Mouse (Mus musculus): ENCODE data around the gene Nrp1. TPM values are rescaled to one million over a fixed set of nuclear protein-coding genes. Genes with fewer than 3 reads are reported as not detected.

Gene Nrp1
- polyA plus RNA-seq (2015; fragmentation: Nextera tagmentation; extraction: Ambion mirVana), result 120 and 121 TPM in 2 replicates

- peak within 1 kb of the TSS; percentile 100 for H3K27ac ChIP-seq (replicated peaks)
- no peaks in the 10 kb centered on the region for H3K27me3 ChIP-seq (replicated peaks)
- WGBS, result under 1% methylated on average over 21 of the region's 21 CpGs
- 0 out of 2 replicates have a peak, but pooled peaks have one; percentile 8 for ATAC-seq (ENCODE audit: extremely low read depth, insufficient number of reproducible peaks, low FRiP score, low TSS enrichment)
- peak within 1 kb of the TSS; percentile 99 for H3K9ac ChIP-seq
- peaks cover 1% of the 10 kb centered on the region for H3K36me3 ChIP-seq
- peak within 1 kb of the TSS; percentile 96 for H3K4me2 ChIP-seq
- H3K4me3 ChIP-seq, result peak within 1 kb of the TSS; percentile 98
- peaks cover 36% of the 10 kb centered on the region for H3K4me1 ChIP-seq
- no peaks in the 10 kb centered on the region for H3K9me3 ChIP-seq
Observed at GRCm38 (mm10) chr8:128358406-128358755, at the start of gene Nrp1. Gene Nrp1 (plus strand): TSS chr8:128358604.

- no peaks in the 10 kb centered on the region for H3K9me3 ChIP-seq
- 69% methylated on average over 2 of the region's 2 CpGs for WGBS
- no peak overlapping the region for H3K27ac ChIP-seq (replicated peaks)
- no peaks in the 10 kb centered on the region for H3K27me3 ChIP-seq (replicated peaks)
- no peak for ATAC-seq (ENCODE audit: extremely low read depth, insufficient number of reproducible peaks, low FRiP score, low TSS enrichment)
- no peaks in the 10 kb centered on the region for H3K36me3 ChIP-seq
- H3K9ac ChIP-seq, result no peak overlapping the region
- H3K4me2 ChIP-seq, result no peak overlapping the region
- no peak overlapping the region for H3K4me3 ChIP-seq
- 0 out of 2 replicates have a peak, but pooled peaks cover 4% of the 10 kb centered on the region for H3K4me1 ChIP-seq
Observed at GRCm38 (mm10) chr8:128320797-128321196, 37.6 kb upstream of the Nrp1 start.

- WGBS, result 72% methylated on average over 1 of the region's 1 CpGs
- H3K9me3 ChIP-seq, result no peaks in the 10 kb centered on the region
- no peak overlapping the region for H3K27ac ChIP-seq (replicated peaks)
- H3K36me3 ChIP-seq, result no peaks in the 10 kb centered on the region
- no peaks in the 10 kb centered on the region; the same call in 1 of the 2 replicates for H3K4me1 ChIP-seq
- H3K4me2 ChIP-seq, result no peak overlapping the region
- H3K27me3 ChIP-seq (replicated peaks), result no peaks in the 10 kb centered on the region
- no peak overlapping the region for H3K4me3 ChIP-seq
- no peak overlapping the region for H3K9ac ChIP-seq
- no peak for ATAC-seq (ENCODE audit: extremely low read depth, insufficient number of reproducible peaks, low FRiP score, low TSS enrichment)
Observed at GRCm38 (mm10) chr8:128327281-128327680, 31.1 kb upstream of the Nrp1 start.

GRCm38 (mm10) chr8:128327922-128328321, 30.5 kb upstream of the Nrp1 start:
- H3K4me3 ChIP-seq, result no peak overlapping the region
- H3K36me3 ChIP-seq, result no peaks in the 10 kb centered on the region
- H3K4me1 ChIP-seq, result no peaks in the 10 kb centered on the region; the same call in 1 of the 2 replicates
- no peak overlapping the region for H3K27ac ChIP-seq (replicated peaks)
- no peak overlapping the region for H3K9ac ChIP-seq
- no peaks in the 10 kb centered on the region for H3K27me3 ChIP-seq (replicated peaks)
- no peak overlapping the region for H3K4me2 ChIP-seq
- no peak for ATAC-seq (ENCODE audit: extremely low read depth, insufficient number of reproducible peaks, low FRiP score, low TSS enrichment)
- no peaks in the 10 kb centered on the region for H3K9me3 ChIP-seq
- WGBS, result 24% methylated on average over 2 of the region's 2 CpGs

- H3K27ac ChIP-seq (replicated peaks), result no peak overlapping the region
- H3K27me3 ChIP-seq (replicated peaks), result no peaks in the 10 kb centered on the region
- H3K4me1 ChIP-seq, result no peaks in the 10 kb centered on the region; the same call in 1 of the 2 replicates
- no peak overlapping the region for H3K4me3 ChIP-seq
- H3K9ac ChIP-seq, result no peak overlapping the region
- ATAC-seq (ENCODE audit: extremely low read depth, insufficient number of reproducible peaks, low FRiP score, low TSS enrichment), result no peak
- no peaks in the 10 kb centered on the region for H3K9me3 ChIP-seq
- H3K4me2 ChIP-seq, result no peak overlapping the region
- WGBS, result 82% methylated on average over 3 of the region's 3 CpGs
- no peaks in the 10 kb centered on the region for H3K36me3 ChIP-seq
Observed at GRCm38 (mm10) chr8:128329502-128329901, 28.9 kb upstream of the Nrp1 start.

- no peak overlapping the region for H3K27ac ChIP-seq (replicated peaks)
- no peaks in the 10 kb centered on the region for H3K9me3 ChIP-seq
- 74% methylated on average over 3 of the region's 3 CpGs for WGBS
- no peaks in the 10 kb centered on the region for H3K36me3 ChIP-seq
- no peak overlapping the region for H3K4me3 ChIP-seq
- H3K27me3 ChIP-seq (replicated peaks), result no peaks in the 10 kb centered on the region
- no peak overlapping the region for H3K9ac ChIP-seq
- no peak for ATAC-seq (ENCODE audit: extremely low read depth, insufficient number of reproducible peaks, low FRiP score, low TSS enrichment)
- no peak overlapping the region for H3K4me2 ChIP-seq
- H3K4me1 ChIP-seq, result peaks cover 21% of the 10 kb centered on the region
Observed at GRCm38 (mm10) chr8:128335976-128336375, 22.4 kb upstream of the Nrp1 start.

GRCm38 (mm10) chr8:128338951-128339350, 19.5 kb upstream of the Nrp1 start:
- H3K4me3 ChIP-seq, result no peak overlapping the region
- no peaks in the 10 kb centered on the region for H3K9me3 ChIP-seq
- no peaks in the 10 kb centered on the region for H3K36me3 ChIP-seq
- H3K9ac ChIP-seq, result no peak overlapping the region
- peaks cover 22% of the 10 kb centered on the region for H3K4me1 ChIP-seq
- ATAC-seq (ENCODE audit: extremely low read depth, insufficient number of reproducible peaks, low FRiP score, low TSS enrichment), result no peak
- no peaks in the 10 kb centered on the region for H3K27me3 ChIP-seq (replicated peaks)
- H3K27ac ChIP-seq (replicated peaks), result peak overlapping the region; percentile 76
- H3K4me2 ChIP-seq, result no peak overlapping the region

GRCm38 (mm10) chr8:128339521-128339920, 18.9 kb upstream of the Nrp1 start:
- peak overlapping the region; percentile 76 for H3K27ac ChIP-seq (replicated peaks)
- H3K4me2 ChIP-seq, result no peak overlapping the region; the same call in 1 of the 2 replicates
- WGBS, result 27% methylated on average over 3 of the region's 3 CpGs

GRCm38 (mm10) chr8:128350405-128350804, 8.0 kb upstream of the Nrp1 start:
- Histone ChIP-seq H3K9ac (no peak overlapping the region), H3K4me1 (no peaks in the 10 kb centered on the region), H3K36me3 (no peaks in the 10 kb centered on the region), H3K4me3 (no peak overlapping the region), H3K27me3 (replicated peaks) (no peaks in the 10 kb centered on the region), H3K27ac (replicated peaks) (no peak overlapping the region), H3K4me2 (no peak overlapping the region), H3K9me3 (no peaks in the 10 kb centered on the region)
- ATAC-seq (ENCODE audit: extremely low read depth, insufficient number of reproducible peaks, low FRiP score, low TSS enrichment), result no peak

More at GRCm38 (mm10) chr8:128339521-128339920, 18.9 kb upstream of the Nrp1 start:
- H3K9me3 ChIP-seq, result no peaks in the 10 kb centered on the region
- peaks cover 22% of the 10 kb centered on the region for H3K4me1 ChIP-seq
- no peaks in the 10 kb centered on the region for H3K36me3 ChIP-seq
- no peak overlapping the region for H3K9ac ChIP-seq
- ATAC-seq (ENCODE audit: extremely low read depth, insufficient number of reproducible peaks, low FRiP score, low TSS enrichment), result no peak
- no peak overlapping the region for H3K4me3 ChIP-seq
- H3K27me3 ChIP-seq (replicated peaks), result no peaks in the 10 kb centered on the region

- Histone ChIP-seq H3K4me3 (no peak overlapping the region), H3K36me3 (no peaks in the 10 kb centered on the region), H3K9me3 (no peaks in the 10 kb centered on the region), H3K4me1 (peaks cover 8% of the 10 kb centered on the region), H3K9ac (no peak overlapping the region), H3K27me3 (replicated peaks) (no peaks in the 10 kb centered on the region), H3K27ac (replicated peaks) (no peak overlapping the region), H3K4me2 (no peak overlapping the region)
- ATAC-seq (ENCODE audit: extremely low read depth, insufficient number of reproducible peaks, low FRiP score, low TSS enrichment), result no peak
Observed at GRCm38 (mm10) chr8:128351211-128351610, 7.2 kb upstream of the Nrp1 start.

- H3K4me1 ChIP-seq, result peaks cover 18% of the 10 kb centered on the region
- no peaks in the 10 kb centered on the region for H3K36me3 ChIP-seq
- H3K27ac ChIP-seq (replicated peaks), result no peak overlapping the region
- H3K9me3 ChIP-seq, result no peaks in the 10 kb centered on the region
- no peaks in the 10 kb centered on the region for H3K27me3 ChIP-seq (replicated peaks)
- H3K4me2 ChIP-seq, result no peak overlapping the region
- 66% methylated on average over 2 of the region's 2 CpGs for WGBS
- H3K4me3 ChIP-seq, result no peak overlapping the region
- H3K9ac ChIP-seq, result no peak overlapping the region
- no peak for ATAC-seq (ENCODE audit: extremely low read depth, insufficient number of reproducible peaks, low FRiP score, low TSS enrichment)
Observed at GRCm38 (mm10) chr8:128352821-128353220, 5.6 kb upstream of the Nrp1 start.

- no peak overlapping the region for H3K9ac ChIP-seq
- no peak overlapping the region for H3K4me2 ChIP-seq
- H3K4me3 ChIP-seq, result no peak overlapping the region
- no peaks in the 10 kb centered on the region for H3K36me3 ChIP-seq
- no peaks in the 10 kb centered on the region for H3K27me3 ChIP-seq (replicated peaks)
- no peak overlapping the region for H3K27ac ChIP-seq (replicated peaks)
- ATAC-seq (ENCODE audit: extremely low read depth, insufficient number of reproducible peaks, low FRiP score, low TSS enrichment), result no peak
- peaks cover 19% of the 10 kb centered on the region for H3K4me1 ChIP-seq
- WGBS, result 65% methylated on average over 1 of the region's 1 CpGs
- no peaks in the 10 kb centered on the region for H3K9me3 ChIP-seq
Observed at GRCm38 (mm10) chr8:128353999-128354398, 4.4 kb upstream of the Nrp1 start.

Data from heart, embryonic 13.5 days (tissue).